Mouse (Mus musculus) heart, postnatal 25 days (tissue): ENCODE data around the gene Gabrb2. TPM values are rescaled to one million over a fixed set of nuclear protein-coding genes. Genes with fewer than 3 reads are reported as not detected.

Source experiments
- DNase-seq: peaks from one replicate; pipeline ENCODE4 v3.0.0; 2022; ENCODE audit warnings: low spot score
- intact Hi-C: fragments of 180-260 bp; cut with DNase I; formaldehyde crosslinking; loops from one replicate; pipeline ENCODE4 v1.15.1; 2025
- total RNA-seq, 2 experiments: library from RNA; stranded (reverse); gene quantifications; 2 replicates each; pipeline ENCODE4 v1.2.3; 2021

Gene Gabrb2
- total RNA-seq, 2 experiments from 2014 or later = 0.89 to 1.6 TPM

DNA sequence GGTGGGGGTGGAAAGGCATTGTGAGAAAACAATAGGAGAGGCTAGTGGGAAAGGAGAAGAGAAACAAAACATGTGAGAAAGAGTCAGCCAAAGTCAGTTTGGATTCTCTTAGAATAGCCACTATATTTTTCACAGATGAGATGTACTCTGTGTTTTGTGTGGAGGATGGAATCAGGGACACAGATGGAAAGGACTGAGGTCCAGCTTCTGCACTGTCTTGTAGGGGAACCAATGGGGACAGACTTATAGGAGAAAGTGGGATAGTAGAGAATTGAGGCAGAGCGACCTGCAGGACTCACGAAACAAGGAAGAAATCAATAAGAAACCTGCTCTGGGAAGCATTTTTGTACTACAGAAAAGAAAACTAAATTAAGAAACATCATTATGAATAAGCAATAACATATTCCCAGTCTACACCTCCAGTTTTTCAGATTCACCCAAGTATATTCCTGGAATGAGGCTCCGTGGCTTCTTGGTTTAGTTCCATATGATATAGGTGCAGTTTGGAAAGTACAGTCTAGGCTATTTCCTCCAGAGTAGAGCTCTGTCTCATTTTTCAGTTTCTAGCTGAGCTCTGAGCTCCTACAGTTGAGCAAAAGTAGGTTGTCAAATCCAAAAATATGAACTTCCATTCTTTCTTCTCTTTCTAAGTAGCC is 108.8 kb downstream of the Gabrb2 start:
- intact Hi-C loops = no loop called here
- no peak for DNase-seq

GRCm38 (mm10) chr11:42532577-42532976 is 113.0 kb downstream of the Gabrb2 start:
- intact Hi-C loops = no loop called here
- DNase-seq = no peak

GRCm38 (mm10) chr11:42535286-42535685 is 115.7 kb downstream of the Gabrb2 start:
- no peak for DNase-seq
- intact Hi-C loops = no loop called here

DNA sequence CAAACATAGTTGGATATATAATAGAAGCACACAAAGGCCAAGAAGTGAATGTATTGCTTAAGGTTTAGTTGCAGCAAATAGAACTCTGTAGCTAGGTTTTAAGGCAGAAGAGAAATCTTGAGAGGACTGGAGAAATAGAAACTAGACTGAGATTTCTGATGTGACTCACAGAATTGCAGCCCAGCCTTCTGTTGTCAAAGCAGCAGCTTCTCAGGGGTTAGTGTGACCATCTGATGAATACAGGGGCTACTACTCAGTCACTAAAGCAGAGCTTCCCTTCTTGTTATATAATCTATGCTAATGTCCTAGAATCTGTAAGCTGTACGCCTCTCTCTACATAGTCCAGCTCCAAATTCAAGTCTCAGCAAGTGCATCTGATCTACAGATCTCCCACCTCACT is 116.3 kb downstream of the Gabrb2 start:
- DNase-seq = no peak
- intact Hi-C loops = no loop called here

- intact Hi-C loops = no loop called here
Observed at GRCm38 (mm10) chr11:42542861-42543260, 123.3 kb downstream of the Gabrb2 start.

DNA sequence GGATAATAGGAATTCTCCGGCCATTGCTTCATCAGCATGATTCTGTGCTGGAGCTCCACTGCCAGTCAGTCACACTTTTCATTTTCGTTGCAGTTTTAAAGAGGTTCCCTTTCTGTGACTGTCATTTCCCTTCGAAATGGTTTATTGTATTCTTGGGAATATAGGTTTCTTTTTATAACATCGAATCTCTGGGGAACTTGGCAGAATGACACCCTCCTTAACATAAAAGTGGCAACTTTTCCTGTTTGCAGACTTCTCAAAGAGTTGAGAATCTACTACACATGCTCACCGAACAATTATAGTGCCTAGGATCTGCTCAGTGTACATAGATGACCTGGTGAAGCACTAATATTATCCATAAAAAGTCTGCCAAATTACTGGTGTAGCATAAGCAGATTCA is 146.5 kb downstream of the Gabrb2 start:
- intact Hi-C loops = no loop called here
- no peak for DNase-seq

More at GRCm38 (mm10) chr11:42542861-42543260, 123.3 kb downstream of the Gabrb2 start:
- DNase-seq = no peak

- DNase-seq = no peak
- intact Hi-C loops = no loop called here
Observed at GRCm38 (mm10) chr11:42571467-42571866, 151.9 kb downstream of the Gabrb2 start.

GRCm38 (mm10) chr11:42575146-42575873 is 155.8 kb downstream of the Gabrb2 start:
- intact Hi-C loops = no loop called here
- no peak for DNase-seq

- intact Hi-C loops = no loop called here
- DNase-seq = no peak
Observed at GRCm38 (mm10) chr11:42579804-42580203, 160.2 kb downstream of the Gabrb2 start.

- intact Hi-C loops = no loop called here
- DNase-seq = no peak
Observed at GRCm38 (mm10) chr11:42581123-42581522, 161.6 kb downstream of the Gabrb2 start.

DNA sequence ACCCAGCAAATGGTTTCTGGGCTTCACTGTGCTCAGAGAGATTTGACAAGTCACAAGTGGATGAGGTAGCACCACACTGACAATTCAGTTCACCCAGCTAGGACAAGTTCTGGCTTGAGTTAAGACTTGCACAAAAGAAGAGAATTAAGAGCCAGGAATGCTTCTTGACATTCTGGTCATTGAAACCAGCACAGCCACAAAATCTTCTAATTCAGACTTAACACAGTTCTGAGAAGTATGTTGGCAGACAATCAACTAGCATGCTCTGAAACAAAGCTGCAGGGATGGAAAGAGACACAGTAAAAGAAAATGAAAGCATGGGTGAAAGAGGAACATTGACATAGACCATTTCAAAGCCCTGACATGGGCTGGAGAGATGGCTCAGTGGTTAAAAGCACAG is 162.2 kb downstream of the Gabrb2 start:
- no peak for DNase-seq
- intact Hi-C loops = no loop called here

DNA sequence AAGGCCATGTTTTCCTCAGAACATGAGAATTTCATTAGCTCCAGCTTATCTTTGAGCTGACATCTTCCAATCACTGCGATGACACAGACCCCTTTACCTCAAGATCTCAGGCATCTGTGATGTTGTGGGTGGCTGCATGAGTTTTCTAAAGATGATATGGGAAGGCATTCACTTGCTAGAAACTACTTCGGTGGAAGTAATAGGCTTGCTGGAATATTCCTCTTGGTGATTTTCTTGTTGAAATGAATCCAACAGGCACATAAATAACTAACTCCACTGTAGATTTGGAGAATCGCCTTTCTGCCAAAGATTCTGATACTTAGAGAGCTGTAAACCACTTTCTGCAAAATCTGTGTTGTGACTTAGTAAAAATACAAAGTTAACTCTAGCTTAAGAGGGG is 172.9 kb downstream of the Gabrb2 start:
- DNase-seq = no peak
- intact Hi-C loops = no loop called here

DNA sequence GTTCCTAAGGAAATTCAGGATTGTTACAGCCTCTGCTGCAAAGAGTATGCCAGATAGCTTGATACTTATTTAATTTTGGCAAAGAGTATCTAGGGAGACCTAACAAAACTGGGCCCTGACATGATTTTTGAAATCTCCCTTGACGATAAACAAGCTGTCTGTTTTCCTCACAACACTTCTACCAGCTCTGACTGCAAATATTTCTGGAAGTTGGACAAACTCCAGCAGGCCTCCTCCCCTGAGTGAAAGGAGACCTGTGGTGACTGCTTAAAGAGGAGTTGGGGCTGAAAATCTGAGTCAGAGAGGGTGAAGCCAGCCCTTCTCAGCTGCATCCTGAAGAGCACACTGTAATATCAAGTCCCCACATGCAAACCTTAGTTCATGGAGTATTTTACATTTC is 186.7 kb downstream of the Gabrb2 start:
- intact Hi-C loops = no loop called here
- DNase-seq = no peak

GRCm38 (mm10) chr11:42609128-42609763 is 189.7 kb downstream of the Gabrb2 start:
- DNase-seq = no peak
- intact Hi-C loops = no loop called here

DNA sequence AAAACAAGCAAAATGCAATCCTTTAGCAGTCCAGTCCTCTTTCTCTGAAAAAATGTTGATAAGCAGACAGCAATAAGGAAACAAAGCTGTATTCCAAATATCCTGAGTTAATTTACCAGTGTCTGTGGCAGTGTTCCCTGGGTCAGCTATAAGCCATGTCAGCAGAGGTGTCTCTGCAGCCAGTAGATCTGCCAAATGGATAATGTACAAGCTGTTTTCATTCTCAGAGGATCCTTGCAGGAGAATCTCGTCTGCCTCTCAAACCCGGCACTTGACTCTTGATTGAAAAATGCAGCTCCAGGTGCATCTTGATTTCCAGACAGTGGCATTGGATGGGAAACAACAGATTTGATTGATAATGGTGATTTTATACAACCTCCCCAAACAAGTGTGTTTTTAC is 198.6 kb downstream of the Gabrb2 start:
- DNase-seq = no peak
- intact Hi-C loops = no loop called here

- DNase-seq = no peak
- intact Hi-C loops = no loop called here
Observed at GRCm38 (mm10) chr11:42621109-42621508, 201.6 kb downstream of the Gabrb2 start.

GRCm38 (mm10) chr11:42650111-42650510 is 230.6 kb downstream of the Gabrb2 start:
- intact Hi-C loops = no loop called here
- no peak for DNase-seq

- no peak for DNase-seq
- intact Hi-C loops = no loop called here
Observed at GRCm38 (mm10) chr11:42651572-42651971, 232.0 kb downstream of the Gabrb2 start.

DNA sequence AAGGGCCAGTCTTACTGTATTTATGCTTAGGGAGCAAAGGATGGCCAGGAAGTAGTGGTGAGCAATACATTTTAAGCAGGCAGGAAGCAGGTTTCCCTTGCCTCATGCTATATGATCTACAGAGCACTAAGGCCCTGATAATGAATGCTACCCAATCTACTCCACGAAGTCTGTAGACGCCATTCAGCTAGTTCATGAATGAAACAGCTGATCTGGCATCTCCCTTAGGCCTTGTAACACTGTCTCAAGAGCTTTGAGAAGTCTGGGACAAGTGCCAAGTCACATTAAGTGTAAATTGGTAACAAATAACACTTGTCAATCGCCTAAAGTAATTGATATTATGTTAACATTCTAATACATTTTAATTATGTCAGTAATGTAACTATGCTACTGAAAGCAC is 234.6 kb downstream of the Gabrb2 start:
- DNase-seq = no peak
- intact Hi-C loops = no loop called here

DNA sequence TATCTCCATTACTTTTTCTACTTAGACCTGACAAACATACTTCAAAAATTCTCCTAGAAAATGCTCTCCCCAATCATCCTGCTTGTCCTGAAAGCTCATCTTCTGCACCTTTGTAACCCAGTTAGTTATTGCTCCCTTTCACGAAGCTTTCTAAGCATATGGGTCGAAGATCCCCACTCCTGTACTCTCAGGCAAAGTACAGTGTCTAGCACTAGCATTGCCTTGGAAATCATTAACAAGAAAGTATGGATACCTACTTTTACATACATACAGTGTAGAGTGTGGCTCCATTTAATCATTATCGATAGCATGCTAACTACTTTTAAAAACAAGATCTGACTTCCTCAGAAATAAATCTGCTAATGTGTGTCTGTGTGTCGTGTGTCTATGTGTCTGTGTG is 249.1 kb downstream of the Gabrb2 start:
- no peak for DNase-seq
- intact Hi-C loops = no loop called here
